Mouse (Mus musculus) myocyte (in vitro differentiated cells): ENCODE data around the gene Usp51. TPM values are rescaled to one million over a fixed set of nuclear protein-coding genes. Genes with fewer than 3 reads are reported as not detected.
A peak's percentile ranks its signal among the peaks of the same experiment; 100 is the strongest.
"Not testable (repeated sequence)": the region's sequence is repeated elsewhere in the genome, so short reads cannot be mapped to it uniquely, and the experiment has no call there.

ENCODE experiments used
- H3K27me3 ChIP-seq: one replicate; pipeline ENCODE4 v1.6.1; 2011; ENCODE audit not compliant: control insufficient read depth, insufficient read depth, insufficient read length
- H3K36me3 ChIP-seq: one replicate; pipeline ENCODE4 v1.6.1; 2011; ENCODE audit not compliant: control insufficient read depth, insufficient read depth
- H3K4me2 ChIP-seq: one replicate; pipeline ENCODE4 v1.6.1; 2011; ENCODE audit warnings: low read depth, control low read depth
- H3K4me3 ChIP-seq: one replicate; pipeline ENCODE4 v1.5.1; 2011; ENCODE audit warnings: mild to moderate bottlenecking, control low read depth, moderate library complexity
- H3K79me2 ChIP-seq: one replicate; pipeline ENCODE4 v1.6.1; 2011; ENCODE audit not compliant: control insufficient read depth, insufficient read depth
- H3ac ChIP-seq: one replicate; pipeline ENCODE4 v1.6.1; 2011; ENCODE audit not compliant: control insufficient read depth, insufficient read length
- CEBPB ChIP-seq: IDR thresholded peaks from 2 replicates; pipeline ENCODE4 v1.6.1; 2011; ENCODE audit warnings: mild to moderate bottlenecking, moderate library complexity; ENCODE audit not compliant: poor library complexity, insufficient read depth, severe bottlenecking
- E2F4 ChIP-seq: IDR thresholded peaks from one replicate; pipeline ENCODE4 v1.6.1; 2011; ENCODE audit warnings: mild to moderate bottlenecking, control low read depth, moderate library complexity; ENCODE audit not compliant: insufficient read depth
- MAX ChIP-seq: IDR thresholded peaks from one replicate; pipeline ENCODE4 v1.6.1; 2011; ENCODE audit warnings: low read depth, mild to moderate bottlenecking, control low read depth
- MYOD1 ChIP-seq, 3 experiments: IDR thresholded peaks; one replicate each; pipeline ENCODE4 v1.6.1; 2011; ENCODE audit warnings: control low read depth in 2 of 3, low read depth in 2 of 3, mild to moderate bottlenecking in 2 of 3, moderate library complexity in 1 of 3; ENCODE audit not compliant: insufficient read length in 2 of 3, control insufficient read depth in 1 of 3
- MYOG ChIP-seq, 3 experiments: IDR thresholded peaks; one replicate each; pipeline ENCODE4 v1.6.1; 2011; ENCODE audit warnings: control low read depth in 2 of 3, low read depth in 2 of 3, mild to moderate bottlenecking in 2 of 3; ENCODE audit not compliant: insufficient read length in 2 of 3, control insufficient read depth in 1 of 3, insufficient read depth in 1 of 3
- POLR2A ChIP-seq: IDR thresholded peaks from one replicate; pipeline ENCODE4 v1.6.1; 2011; ENCODE audit warnings: low read depth, mild to moderate bottlenecking, control low read depth, moderate library complexity; ENCODE audit not compliant: insufficient read length
- POLR2AphosphoS2 ChIP-seq: IDR thresholded peaks from one replicate; pipeline ENCODE4 v1.6.1; 2011; ENCODE audit warnings: low read depth, control low read depth; ENCODE audit not compliant: insufficient read length
- REST ChIP-seq: IDR thresholded peaks from one replicate; pipeline ENCODE4 v1.6.1; 2011; ENCODE audit warnings: mild to moderate bottlenecking, control low read depth, moderate library complexity; ENCODE audit not compliant: insufficient read depth, insufficient read length
- SRF ChIP-seq: IDR thresholded peaks from one replicate; pipeline ENCODE4 v1.6.1; 2011; ENCODE audit warnings: low read depth; ENCODE audit not compliant: control insufficient read depth, insufficient read length
- TCF12 ChIP-seq: IDR thresholded peaks from one replicate; pipeline ENCODE4 v1.6.1; 2011; ENCODE audit warnings: mild to moderate bottlenecking, control low read depth; ENCODE audit not compliant: poor library complexity, insufficient read depth, severe bottlenecking
- TCF3 ChIP-seq: IDR thresholded peaks from one replicate; pipeline ENCODE4 v1.6.1; 2011; ENCODE audit warnings: low read depth, control low read depth; ENCODE audit not compliant: insufficient read length
- USF1 ChIP-seq: IDR thresholded peaks from one replicate; pipeline ENCODE4 v1.6.1; 2011; ENCODE audit warnings: low read depth, mild to moderate bottlenecking, control low read depth, moderate library complexity
- polyA plus RNA-seq: library from polyadenylated mRNA; unstranded; fragments of >200 nt; fragmentation: generic; extraction: Trizol; gene quantifications from one replicate; pipeline ENCODE4 v1.2.1, GENCODE M21; 2012; ENCODE audit warnings: missing spikeins

Gene Usp51
- not detected for polyA plus RNA-seq

- TF ChIP-seq POLR2A, result no peak
- TF ChIP-seq SRF, result no peak
- TF ChIP-seq USF1, result no peak
- TF ChIP-seq E2F4, result no peak
- no peak for TF ChIP-seq MYOD1 (IDR thresholded peaks at IDR 0.05; ENCODE audit: control insufficient read depth in 1 of 3, insufficient read length in 2 of 3, low read depth in 2 of 3)
- TF ChIP-seq CEBPB, result no peak
- TF ChIP-seq TCF3, result no peak
- TF ChIP-seq MYOG (IDR thresholded peaks at IDR 0.05; ENCODE audit: control insufficient read depth in 1 of 3, insufficient read depth in 1 of 3, insufficient read length in 2 of 3, low read depth in 2 of 3), result no peak
- no peak for TF ChIP-seq MAX
- TF ChIP-seq TCF12, result no peak
- TF ChIP-seq POLR2AphosphoS2, result no peak
- no peak for TF ChIP-seq REST
Measured at GRCm38 (mm10) chrX:153006387-153006841, at the start of gene Usp51. Gene Usp51 (plus strand): TSS chrX:153006469.

GRCm38 (mm10) chrX:152969606-152970005, 36.7 kb upstream of the Usp51 start:
- no peak overlapping the region for H3K4me2 ChIP-seq
- TF ChIP-seq POLR2AphosphoS2 (no peak), TCF3 (no peak), E2F4 (no peak), MYOD1 (IDR thresholded peaks at IDR 0.05; ENCODE audit: control insufficient read depth in 1 of 3, insufficient read length in 2 of 3, low read depth in 2 of 3) (no peak), MAX (no peak), POLR2A (no peak), CEBPB (no peak), TCF12 (no peak), USF1 (no peak), SRF (no peak), MYOG (IDR thresholded peaks at IDR 0.05; ENCODE audit: control insufficient read depth in 1 of 3, insufficient read depth in 1 of 3, insufficient read length in 2 of 3, low read depth in 2 of 3) (no peak)
- no peaks in the 10 kb centered on the region for H3K36me3 ChIP-seq
- no peak overlapping the region for H3ac ChIP-seq
- no peaks in the 10 kb centered on the region for H3K27me3 ChIP-seq
- H3K79me2 ChIP-seq, result no peaks in the 10 kb centered on the region
- H3K4me3 ChIP-seq, result no peak overlapping the region

More at GRCm38 (mm10) chrX:153006387-153006841, at the start of gene Usp51:
- no peaks in the 10 kb centered on the region for H3K79me2 ChIP-seq
- no peaks in the 10 kb centered on the region for H3K27me3 ChIP-seq
- peak within 1 kb of the TSS; percentile 12 for H3K4me2 ChIP-seq
- no peak within 1 kb of the TSS for H3ac ChIP-seq
- H3K4me3 ChIP-seq, result no peak within 1 kb of the TSS
- no peaks in the 10 kb centered on the region for H3K36me3 ChIP-seq

- not testable (repeated sequence) for H3K4me2 ChIP-seq, H3K36me3 ChIP-seq, H3K79me2 ChIP-seq, H3K4me3 ChIP-seq, H3K27me3 ChIP-seq, H3ac ChIP-seq
Measured at GRCm38 (mm10) chrX:152973476-152974203, 32.6 kb upstream of the Usp51 start.

GRCm38 (mm10) chrX:152974204-152974661, 32.0 kb upstream of the Usp51 start:
- TF ChIP-seq MYOD1 (IDR thresholded peaks at IDR 0.05; ENCODE audit: control insufficient read depth in 1 of 3, insufficient read length in 2 of 3, low read depth in 2 of 3) (no peak), POLR2A (no peak), REST (no peak), USF1 (no peak), TCF3 (no peak), E2F4 (no peak), MYOG (IDR thresholded peaks at IDR 0.05; ENCODE audit: control insufficient read depth in 1 of 3, insufficient read depth in 1 of 3, insufficient read length in 2 of 3, low read depth in 2 of 3) (no peak), MAX (no peak), CEBPB (no peak), POLR2AphosphoS2 (no peak)
- Histone ChIP-seq H3K36me3 (no peaks in the 10 kb centered on the region), H3K27me3 (no peaks in the 10 kb centered on the region), H3K4me2 (no peak overlapping the region), H3K79me2 (no peaks in the 10 kb centered on the region), H3ac (no peak overlapping the region), H3K4me3 (no peak overlapping the region)

- Histone ChIP-seq H3K4me3 (no peak overlapping the region), H3K4me2 (no peak overlapping the region), H3K36me3 (no peaks in the 10 kb centered on the region), H3ac (no peak overlapping the region), H3K27me3 (no peaks in the 10 kb centered on the region), H3K79me2 (no peaks in the 10 kb centered on the region)
- TF ChIP-seq USF1, result no peak
- no peak for TF ChIP-seq E2F4
- no peak for TF ChIP-seq TCF12
- TF ChIP-seq TCF3, result no peak
- no peak for TF ChIP-seq POLR2A
- no peak for TF ChIP-seq SRF
- TF ChIP-seq MAX, result no peak
- no peak for TF ChIP-seq CEBPB
- TF ChIP-seq POLR2AphosphoS2, result no peak
- TF ChIP-seq REST, result no peak
- TF ChIP-seq MYOD1 (IDR thresholded peaks at IDR 0.05; ENCODE audit: control insufficient read depth in 1 of 3, insufficient read length in 2 of 3, low read depth in 2 of 3), result no peak
- TF ChIP-seq MYOG (IDR thresholded peaks at IDR 0.05; ENCODE audit: control insufficient read depth in 1 of 3, insufficient read depth in 1 of 3, insufficient read length in 2 of 3, low read depth in 2 of 3), result no peak
Measured at GRCm38 (mm10) chrX:152976538-152976937, 29.7 kb upstream of the Usp51 start.
